Mouse (Mus musculus): ENCODE data around the gene Ccdc167.

DNA sequence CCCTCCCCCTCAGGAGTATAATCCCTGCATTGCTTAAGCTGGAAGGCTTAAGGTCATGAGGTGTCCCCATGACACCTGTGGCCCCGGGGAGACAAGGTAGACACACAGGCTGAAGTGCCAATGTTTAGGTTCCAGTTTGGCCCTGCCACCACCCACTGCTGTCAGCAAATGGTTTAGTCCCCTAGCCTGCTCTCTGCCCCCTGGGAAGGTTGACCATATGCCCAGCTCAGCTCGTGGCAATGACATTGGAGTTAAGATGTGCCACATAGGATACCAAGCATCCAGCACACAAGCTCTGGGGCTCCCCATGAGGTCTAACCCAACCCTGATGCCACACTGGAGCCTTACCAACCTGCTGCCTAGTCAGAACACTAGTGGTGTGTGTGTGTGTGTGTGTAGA, 15.7 kb upstream of the Ccdc167 start:
- no peak for TF ChIP-seq POLR2A (IDR thresholded peaks at IDR 0.05; ENCODE audit: control insufficient read depth, low read depth, low read length)
- TF ChIP-seq CTCF (IDR thresholded peaks at IDR 0.05; ENCODE audit: control insufficient read depth, insufficient read depth, insufficient replicate concordance, low read depth, low read length): no peak
